Mouse (Mus musculus) G1E-ER4 (cell line): ENCODE data around the gene Tmie. TPM values are rescaled to one million over a fixed set of nuclear protein-coding genes. Genes with fewer than 3 reads are reported as not detected.

ENCODE experiments used
- GATA1 ChIP-seq: IDR thresholded peaks from one replicate; pipeline ENCODE4 v1.8.0; 2012; ENCODE audit warnings: low read length, inconsistent platforms
- polyA plus RNA-seq: library from polyadenylated mRNA; stranded (reverse); fragments of >175 nt; gene quantifications from 2 replicates; pipeline ENCODE4 v1.2.3, GENCODE M21; 2012

Tmie gene
- polyA plus RNA-seq, 1 experiment: not detected

DNA sequence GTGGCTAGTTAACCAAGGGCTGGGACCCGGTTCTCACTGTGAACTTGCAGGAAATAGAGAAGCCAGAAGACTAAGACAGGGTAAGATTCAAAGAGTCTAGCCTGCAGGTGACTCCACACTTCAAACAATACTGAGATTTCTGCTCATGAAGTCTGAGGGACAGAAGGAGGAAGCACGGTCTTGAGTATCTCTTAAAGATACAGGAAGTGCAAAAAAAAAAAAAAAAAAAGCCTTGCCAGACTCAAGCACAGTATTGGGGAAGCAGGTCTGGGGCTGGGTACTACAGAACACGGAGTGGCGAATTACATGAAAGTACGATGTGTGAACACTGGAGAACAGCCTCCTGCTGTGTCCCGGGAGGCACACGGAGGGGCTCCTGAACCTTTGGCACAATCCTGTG, 54.1 kb downstream of the Tmie start:
- no peak for TF ChIP-seq GATA1

DNA sequence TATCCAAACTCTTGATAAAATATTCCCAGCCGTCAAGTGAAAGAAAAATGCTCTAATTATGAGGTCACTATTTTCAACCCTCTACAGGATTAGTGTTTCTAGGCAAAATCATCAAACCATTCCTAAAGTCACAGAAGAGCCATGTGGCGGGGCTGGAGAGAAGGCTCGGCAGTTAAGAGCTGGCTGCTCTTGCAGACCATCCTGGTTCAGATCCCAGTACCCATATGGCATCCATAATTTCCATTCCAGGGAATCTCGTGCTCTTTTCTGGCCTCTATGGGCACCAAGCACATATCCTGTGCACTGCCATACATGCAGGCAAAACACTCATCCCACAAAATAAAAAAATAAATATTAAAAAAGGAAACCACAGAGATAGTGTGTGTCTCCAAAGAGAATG, 54.5 kb downstream of the Tmie start:
- TF ChIP-seq GATA1: no peak

DNA sequence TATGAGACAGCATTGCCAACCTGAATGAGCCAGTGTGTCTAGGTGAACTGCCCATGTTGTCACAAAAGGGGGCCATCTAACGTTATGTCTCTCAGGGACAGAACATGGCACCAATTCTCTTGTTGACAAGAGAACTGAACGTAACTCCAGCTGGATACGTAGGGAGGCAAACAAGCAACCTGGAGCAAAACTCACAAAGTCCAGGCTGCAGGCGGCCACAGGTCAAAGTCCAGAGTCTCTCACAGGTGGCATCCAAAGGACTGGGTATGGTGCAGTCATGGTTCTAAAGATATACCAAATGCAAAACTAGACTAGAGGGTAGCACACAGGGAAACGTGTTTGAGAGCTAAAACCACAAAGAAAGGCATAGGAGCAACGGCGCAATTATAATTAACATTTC, 58.5 kb downstream of the Tmie start:
- no peak for TF ChIP-seq GATA1

Other genes starting within 250 kb of the Tmie start
- gene Nbeal2, start 226.0 kb downstream of the Tmie start, polyA plus RNA-seq: 82.0 and 88.5 TPM in 2 replicates
- gene Ccdc12, start 223.6 kb downstream of the Tmie start, polyA plus RNA-seq: 420 and 613 TPM in 2 replicates
- gene Myl3, start 138.3 kb downstream of the Tmie start, polyA plus RNA-seq: not detected in 2 replicates
- gene Pth1r, start 133.0 kb downstream of the Tmie start, polyA plus RNA-seq: 0.02 TPM in 1 of 2 replicates, not detected in the other
- not detected in 2 replicates for gene Prss42, start 81.9 kb downstream of the Tmie start, polyA plus RNA-seq
- not detected in 2 replicates for gene Prss44, start 66.1 kb downstream of the Tmie start, polyA plus RNA-seq
- gene Prss43, start 53.4 kb downstream of the Tmie start, polyA plus RNA-seq: not detected in 2 replicates
- not detected in 2 replicates for gene Prss45, start 45.5 kb downstream of the Tmie start, polyA plus RNA-seq
- gene Prss46, start 35.6 kb downstream of the Tmie start, polyA plus RNA-seq: not detected in 2 replicates
- gene Prss50, start 22.1 kb downstream of the Tmie start, polyA plus RNA-seq: not detected in 2 replicates
- not detected in 2 replicates for gene Als2cl, start 243 bp downstream of the Tmie start, polyA plus RNA-seq
- not detected in 2 replicates for gene Fam240a, start 36.7 kb upstream of the Tmie start, polyA plus RNA-seq
- gene Tdgf1, start 66.0 kb upstream of the Tmie start, polyA plus RNA-seq: not detected in 2 replicates
- gene Lrrc2, start 71.4 kb upstream of the Tmie start, polyA plus RNA-seq: not detected in 2 replicates
- not detected in 2 replicates for gene Rtp3, start 110.5 kb upstream of the Tmie start, polyA plus RNA-seq
- gene Ltf, start 139.2 kb upstream of the Tmie start, polyA plus RNA-seq: not detected in 2 replicates
- 0.37 and 3.4 TPM in 2 replicates for gene Ccrl2, start 177.4 kb upstream of the Tmie start, polyA plus RNA-seq
- gene Lrrfip2, start 237.5 kb upstream of the Tmie start, polyA plus RNA-seq: 14.3 and 18.8 TPM in 2 replicates